Mouse (Mus musculus) left cerebral cortex, adult 11 months (tissue): Measurements from ENCODE around the gene Ccne1.
"Not testable (repeated sequence)": the region's sequence is repeated elsewhere in the genome, so short reads cannot be mapped to it uniquely, and the experiment has no call there.

Source experiments
- DNase-seq: peaks from one replicate; pipeline ENCODE4 v3.0.0; 2022; ENCODE audit warnings: low spot score

The Ccne1 gene

DNA sequence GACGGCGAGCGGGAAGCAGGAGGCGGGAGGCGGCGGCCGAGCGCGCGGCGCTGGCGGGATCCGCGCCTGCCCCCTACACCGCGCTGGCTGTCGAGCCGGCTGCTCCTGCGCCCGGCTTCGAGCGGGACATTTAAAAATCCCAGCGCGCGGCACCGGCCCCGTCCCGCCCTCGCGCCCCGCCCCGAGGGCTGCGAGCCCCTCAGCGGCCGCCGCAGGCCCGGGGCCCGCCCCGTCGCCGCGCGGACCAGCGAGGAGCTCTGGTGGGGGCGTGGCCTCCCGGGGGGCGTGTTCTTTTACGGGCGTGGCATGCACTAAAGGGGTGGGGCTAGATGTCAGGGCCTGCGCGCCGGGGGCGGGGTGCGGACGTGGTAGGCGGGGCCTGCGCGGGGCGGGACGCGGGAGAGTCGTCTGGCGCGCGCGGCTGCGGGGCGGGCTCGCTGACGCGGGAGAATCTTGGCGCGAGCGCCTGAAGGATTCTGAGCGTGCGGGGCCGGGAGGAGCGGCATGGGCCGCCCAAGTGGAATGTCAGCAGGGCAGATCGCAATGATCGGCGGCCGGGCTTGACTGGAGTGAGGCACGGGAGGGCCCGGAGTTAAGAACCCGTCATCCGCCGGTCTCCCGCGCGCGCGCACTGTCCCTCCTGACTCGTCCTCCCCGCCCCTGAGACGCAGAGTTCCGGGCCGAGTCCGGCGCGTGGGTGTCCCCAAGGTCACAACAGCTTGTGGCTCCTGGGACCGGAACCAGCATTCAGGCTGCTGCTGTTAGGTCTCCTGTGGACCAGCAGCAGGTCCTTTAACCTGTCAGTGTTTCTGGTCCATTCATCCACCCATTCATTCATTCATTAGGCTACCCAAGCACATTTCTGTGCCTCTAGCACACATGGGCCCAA, at the start of gene Ccne1:
Ccne1 (minus strand) TSS at position 164 of the 889 bp plus-strand sequence.
- peak; percentile 95 for DNase-seq

DNA sequence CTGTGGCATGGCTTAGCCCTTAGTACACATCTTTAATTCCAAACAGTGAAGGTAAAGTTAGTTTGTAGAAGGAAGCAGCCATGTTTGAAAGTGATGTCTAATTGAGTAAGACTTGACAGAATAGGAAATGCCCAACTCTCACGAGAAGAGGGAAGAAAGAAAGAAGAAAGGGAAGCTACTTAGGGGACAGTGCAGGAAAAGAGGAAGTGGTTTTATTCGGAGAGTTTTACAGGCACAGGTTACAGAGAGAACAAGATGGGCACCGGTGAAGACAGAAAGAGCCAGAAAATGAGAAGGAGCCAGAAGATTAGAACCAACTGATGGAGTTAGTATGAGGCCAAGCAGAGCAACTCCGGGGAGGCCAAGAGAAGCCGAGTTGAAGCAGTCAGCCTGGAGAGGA, 48.5 kb upstream of the Ccne1 start:
- no peak for DNase-seq

DNA sequence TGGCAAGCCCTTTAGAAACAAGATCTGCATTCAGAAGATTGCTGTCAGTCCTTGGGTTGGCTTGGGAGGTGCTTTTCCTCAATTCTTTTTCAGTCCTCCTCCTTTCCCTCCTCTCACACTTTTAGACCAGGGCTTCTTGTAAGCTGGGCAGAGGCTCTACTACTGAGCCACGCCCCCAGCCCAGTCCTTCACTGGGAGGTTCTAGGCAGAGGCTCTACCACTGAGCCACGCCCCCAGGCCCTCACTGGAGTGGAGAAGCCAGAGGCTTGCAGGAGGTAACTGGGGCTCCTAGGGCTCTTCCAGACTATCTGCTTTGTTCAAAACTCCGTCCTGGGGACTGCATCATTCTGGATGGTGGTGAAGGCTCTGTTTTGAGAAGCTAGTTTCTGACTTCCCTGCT, 45.2 kb upstream of the Ccne1 start:
- DNase-seq = no peak

DNA sequence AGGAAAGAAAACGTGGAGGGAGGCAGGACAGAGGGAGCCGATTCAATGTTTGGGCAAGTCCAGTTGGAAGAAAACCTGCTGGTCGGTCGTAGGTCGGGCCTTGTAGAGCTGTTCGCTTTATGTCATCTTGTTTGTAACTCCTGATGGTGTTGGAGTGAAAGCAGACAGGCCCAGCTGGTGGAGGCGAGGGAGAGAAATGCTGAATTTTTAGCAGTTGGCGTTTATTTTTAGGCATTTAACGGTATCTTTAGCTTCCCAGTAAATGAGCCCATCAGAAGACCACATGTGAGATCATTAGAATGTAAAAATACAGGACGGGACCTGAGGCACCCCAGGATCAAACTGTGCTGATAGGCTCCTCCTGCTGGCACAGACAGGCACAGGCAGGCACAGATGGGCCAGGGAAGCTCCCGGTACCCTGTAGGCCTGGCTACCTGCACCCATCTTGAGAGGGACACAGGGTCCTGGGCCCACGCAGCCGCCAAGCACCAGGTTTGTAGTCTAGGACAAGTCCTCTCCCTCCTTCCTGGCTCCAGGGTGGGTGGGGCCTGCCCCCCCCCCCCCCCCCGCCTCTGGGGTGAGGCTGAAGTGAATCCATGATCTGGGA, 44.5 kb upstream of the Ccne1 start:
- DNase-seq = no peak

DNA sequence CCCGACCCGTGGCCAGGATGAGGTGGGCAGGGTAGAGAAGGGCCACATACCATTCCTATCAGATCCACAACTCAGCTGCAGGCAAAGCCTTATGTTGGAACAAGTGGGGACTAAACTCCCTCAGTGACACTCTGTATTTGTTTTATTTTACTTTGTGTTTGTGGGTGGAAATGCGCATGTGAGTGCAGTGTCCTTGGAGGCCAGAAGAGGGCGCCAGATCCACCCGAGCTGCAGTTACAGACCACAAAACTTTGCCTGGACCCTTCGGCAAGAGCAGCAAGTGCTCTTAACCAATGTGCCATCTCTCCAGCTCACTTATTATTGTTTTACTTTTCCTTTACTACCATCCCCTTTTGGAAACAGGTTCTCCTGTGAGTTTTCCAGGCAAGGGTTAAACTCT, 40.1 kb upstream of the Ccne1 start:
- no peak for DNase-seq

DNA sequence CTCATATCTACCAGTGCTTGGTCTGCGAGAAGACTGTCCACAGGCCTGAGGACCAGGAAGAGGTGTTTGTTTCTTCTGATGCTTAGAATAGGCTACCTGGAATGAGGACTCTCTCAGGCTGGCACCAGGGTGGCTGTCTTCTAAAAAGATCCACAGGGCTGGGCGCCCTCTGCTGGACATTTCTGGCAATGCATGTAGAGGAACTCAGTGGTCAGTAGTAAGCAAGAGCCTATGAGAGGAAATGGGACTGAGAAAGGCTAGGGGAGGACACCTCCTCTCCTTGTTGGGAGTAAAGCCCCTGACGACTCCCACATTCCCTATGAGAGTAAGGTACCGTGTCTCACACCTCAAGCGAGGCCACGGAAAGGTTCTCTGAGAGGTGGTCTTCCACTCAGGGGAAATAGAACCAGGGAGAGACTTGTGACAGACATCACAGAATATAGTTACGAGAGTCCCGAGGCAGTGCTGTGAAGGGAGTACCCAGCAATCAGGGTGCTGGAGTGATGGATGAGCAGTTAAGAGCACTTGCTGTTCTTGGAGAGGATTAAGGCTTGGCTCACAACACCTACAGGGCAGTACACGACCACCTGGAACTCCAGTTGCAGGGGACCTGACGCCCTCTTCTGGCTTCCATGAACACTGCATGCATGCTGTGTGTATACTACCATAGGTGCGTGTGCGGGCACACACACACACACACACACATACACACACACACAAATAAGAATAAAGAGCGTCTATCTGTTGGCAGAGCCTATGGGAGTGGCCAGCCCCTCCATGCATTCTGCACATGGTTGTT, 34.6 kb upstream of the Ccne1 start:
- peak; percentile 43 for DNase-seq

DNA sequence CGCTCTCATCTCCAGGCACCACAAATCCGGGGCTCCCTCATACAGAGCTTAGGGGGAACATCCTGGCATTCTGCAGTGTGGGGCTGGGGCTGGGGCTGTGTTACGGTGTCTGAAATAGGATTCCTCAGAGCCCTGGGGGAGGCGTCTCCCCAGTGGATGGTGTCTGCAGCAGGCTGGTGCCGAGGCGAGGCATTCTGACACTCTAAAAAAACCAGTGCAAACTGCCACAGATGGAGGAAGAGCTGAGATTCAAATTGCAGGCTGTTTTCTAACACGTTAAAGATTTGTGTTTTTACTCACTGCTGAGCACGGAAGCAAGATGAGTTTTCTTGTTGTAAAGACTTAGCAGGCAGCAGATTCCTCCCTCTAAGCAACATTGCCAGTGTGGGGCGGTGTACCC, 33.0 kb upstream of the Ccne1 start:
- peak; percentile 25 for DNase-seq

DNA sequence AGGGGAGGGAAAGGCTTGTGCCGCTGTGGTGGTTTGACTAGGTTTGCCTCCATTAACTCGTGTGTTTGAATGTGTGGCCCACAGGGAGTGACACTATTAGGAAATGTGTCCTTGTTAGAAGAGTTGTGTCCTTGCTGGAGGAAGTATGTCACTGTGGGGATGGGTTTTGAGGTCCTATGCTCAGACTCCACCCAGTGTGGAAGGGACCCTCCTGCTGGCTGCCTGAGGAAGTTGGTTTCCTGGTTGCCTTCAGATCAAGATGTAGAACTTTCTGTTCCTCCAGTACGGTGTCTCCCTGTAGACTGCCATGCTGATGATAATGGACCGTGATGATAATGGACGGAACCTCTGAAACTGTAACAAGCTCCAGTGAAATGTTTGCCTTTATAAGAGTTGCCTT, 27.1 kb upstream of the Ccne1 start:
- DNase-seq = no peak

DNA sequence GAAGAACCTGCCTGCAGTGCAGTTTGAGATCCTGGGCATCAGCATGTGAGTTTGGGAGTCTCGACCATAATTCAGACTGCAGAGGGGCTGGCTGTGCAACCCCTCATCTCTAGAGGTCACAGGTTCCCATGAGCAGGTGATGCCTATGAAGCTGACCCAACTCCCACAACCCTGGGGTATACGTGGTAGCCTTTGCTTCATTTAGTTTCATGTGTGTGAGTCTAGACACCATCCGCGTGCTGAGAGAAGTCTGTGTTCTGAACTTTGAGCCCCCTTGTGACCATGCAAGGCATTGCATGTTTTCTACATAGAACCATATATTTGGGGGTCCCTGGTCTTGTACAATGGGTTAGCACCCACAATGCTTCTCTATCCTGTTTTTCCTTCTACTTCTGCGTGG, 23.9 kb upstream of the Ccne1 start:
- no peak for DNase-seq

DNA sequence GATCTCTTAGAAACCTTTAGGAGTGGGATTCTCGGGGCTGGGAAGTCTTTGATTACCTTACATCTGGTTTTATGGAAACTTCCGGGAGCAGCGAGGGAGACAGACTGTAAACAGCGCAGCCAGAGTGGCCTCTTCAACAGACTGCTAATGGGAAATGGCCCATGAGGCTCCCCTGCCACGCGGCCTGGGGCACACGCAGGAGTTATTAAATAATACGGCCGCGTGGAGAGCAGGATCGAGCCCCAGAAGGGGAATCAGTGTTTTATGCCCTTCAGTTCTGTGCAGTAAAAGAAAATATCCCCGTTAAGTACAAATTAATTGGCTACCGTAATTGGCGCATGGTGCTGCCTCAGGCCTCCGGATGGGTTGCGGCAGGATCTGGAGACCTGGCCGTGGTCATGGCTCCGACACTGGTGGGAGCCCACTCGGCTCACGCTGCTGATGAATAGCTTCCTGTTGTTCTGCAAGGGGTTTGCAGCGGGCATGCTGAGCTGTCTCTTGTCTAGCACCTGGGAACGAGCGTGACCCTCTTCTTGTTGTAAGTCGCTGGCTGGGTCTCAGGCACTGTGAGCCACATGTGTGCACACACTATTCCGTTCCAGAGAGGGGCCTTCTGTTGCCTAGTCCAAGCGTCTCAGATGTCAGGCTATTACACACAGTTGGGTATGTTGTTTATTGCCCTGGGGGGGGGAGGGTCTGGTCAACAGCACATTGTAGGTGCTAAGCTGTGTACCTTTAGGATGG, 22.8 kb upstream of the Ccne1 start:
- no peak for DNase-seq

DNA sequence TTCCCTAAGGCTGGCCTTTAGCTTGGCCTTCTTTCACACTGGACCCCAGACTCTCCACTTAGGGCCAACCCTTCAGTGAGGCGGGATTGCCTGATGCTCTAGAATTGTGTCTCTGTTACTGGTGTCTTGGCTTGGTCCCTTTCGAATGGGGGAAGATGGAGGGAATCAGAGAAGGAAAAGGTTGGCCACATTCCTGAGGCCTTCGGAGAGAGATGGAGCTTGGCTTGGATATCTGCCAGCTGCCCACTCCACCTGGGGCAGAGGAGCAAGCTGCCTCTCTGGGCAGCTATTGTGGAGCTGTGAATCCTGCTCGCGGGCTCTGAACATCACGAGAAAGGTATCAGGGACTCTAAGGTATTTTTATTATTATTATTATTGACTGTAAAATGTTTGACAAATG, 22.2 kb upstream of the Ccne1 start:
- DNase-seq = no peak

DNA sequence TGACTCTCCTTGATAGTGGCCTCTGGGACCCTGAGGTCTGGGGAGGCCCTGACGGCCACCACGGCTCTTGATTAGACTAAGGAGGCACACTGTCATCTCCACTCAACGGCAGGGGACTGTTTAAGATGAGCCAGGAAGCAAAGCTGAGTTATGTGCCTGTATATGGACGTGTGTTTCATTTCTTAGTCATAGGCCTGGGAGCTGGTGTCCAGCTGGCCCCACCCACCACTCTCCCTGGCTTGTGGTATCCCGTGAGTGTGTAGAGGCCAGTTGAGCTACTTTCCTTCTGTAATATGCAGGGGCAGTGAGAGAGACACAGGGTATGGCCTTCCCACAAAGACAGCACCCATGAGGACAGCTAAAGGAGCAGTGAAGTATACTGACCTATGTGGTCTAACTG, 20.9 kb upstream of the Ccne1 start:
- not testable (repeated sequence) for DNase-seq

DNA sequence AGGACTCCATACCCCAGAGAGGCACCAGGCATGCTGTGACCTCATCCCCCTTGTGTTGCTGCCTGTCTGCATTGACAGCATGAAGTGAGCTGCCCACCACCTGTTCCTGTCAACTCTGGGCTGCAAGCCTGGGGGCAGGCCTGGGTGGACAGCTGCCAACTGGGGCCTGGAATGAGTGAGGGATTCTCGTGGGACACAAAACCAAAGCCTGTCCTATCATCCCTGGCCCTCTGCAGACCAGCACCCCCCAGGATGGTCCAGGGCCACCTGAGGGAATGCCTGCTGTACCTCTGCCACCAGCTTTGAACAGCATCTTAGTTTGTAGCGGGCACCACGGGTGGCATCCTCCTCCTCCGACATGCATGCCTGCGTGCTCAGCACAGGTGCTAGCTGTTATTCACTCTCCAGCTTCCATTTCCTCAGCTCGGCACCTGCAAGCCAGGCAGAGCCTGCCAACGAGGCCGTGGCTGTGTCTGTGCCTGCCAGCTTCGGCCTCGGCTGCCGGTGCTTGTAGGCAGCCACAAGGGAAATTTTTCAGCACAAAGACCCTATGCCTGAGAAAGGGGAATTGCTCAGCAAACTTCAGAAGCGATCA, 18.3 kb upstream of the Ccne1 start:
- no peak for DNase-seq

DNA sequence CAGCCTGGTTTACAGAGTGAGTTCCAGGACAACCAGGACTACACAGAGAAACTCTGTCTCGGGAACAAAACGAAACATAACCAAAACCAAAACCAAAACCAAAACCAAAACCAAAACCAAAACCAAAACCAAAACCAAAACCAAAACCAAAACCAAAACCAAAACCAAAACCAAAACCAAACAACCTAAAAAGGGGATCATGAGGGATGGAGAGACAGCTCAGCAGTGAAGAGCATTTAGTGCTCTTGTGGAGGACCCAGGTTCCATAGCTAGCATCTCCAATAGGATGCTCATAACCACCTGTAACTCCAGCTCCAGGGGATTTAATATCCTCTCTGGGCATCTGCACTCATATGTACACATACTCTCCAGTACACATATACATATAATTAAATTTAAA, 16.8 kb upstream of the Ccne1 start:
- DNase-seq = not testable (repeated sequence)

DNA sequence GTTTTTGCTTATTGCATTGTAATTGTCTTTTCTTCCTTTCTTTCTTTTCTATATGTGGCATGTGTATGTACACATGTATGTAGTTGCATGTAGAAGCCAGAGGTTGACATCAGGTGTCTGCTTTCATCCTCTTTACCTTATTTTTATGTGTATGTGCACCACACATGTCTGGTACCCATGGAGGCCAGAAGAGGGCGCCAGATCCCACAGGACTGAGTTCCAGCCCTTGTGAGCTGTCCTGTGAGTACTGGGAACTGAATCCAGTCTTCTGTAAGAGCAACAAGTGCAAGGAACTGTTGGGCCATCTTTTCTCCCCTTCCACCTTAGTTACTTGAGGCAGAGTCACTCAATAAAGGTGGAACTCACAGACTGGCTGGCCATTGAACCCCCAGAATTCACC, 11.3 kb upstream of the Ccne1 start:
- DNase-seq = no peak

DNA sequence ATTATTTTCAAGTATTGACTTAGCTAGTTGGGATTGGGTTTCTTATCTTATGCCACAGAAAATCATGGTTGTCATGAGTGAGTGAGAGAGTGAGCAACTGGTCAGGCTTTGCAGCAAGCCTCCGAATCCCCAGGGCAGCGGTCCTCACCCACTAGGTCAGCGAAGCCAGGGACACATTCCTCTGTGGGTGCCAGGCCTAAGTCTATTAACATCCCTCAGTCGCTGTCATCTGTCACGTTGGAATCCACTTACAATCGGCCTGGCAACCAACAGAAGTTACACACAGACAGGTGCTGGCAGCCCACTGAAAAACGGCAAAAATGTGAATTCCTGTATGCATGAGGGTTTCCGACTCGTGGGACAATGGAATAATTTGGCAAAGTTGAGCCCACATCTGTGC, 5.1 kb upstream of the Ccne1 start:
- DNase-seq = no peak

DNA sequence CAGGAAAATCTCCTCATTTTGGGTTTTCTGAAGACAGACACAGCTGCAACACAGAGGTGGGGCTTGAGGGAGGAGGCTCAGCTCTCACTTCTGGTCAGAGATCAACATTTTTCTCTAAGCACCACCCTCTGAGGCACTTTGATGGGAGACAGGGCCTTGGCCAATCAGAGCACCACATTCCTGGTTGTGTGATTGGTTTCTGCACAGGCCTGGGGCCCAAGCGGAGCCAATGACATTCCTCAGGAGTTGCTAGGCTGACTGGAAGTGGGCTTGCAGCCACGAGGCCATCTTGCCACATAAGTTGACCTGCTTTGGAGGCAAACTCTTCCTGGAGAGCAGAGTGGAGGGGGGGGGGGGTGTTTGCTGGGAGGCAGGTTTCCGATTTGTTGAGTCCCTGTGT, 4.7 kb upstream of the Ccne1 start:
- DNase-seq = no peak

DNA sequence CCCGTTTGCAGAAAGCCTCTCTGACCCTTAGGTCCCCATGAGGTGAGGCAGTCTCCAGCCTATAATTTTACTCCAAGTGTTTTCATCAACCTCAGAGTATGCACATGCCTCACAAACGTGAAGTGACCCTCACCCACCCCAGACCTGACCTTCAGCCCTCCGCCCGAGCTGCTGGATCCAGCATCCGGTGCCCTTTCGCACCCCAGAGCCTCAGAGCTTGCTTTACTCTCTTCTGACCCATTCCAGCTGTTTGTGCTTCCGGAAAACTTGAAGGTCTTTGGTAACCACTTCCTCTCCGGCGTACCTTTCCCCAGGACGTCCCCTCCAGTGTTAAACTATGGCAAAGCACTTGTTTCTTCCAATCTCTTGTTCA, 912 bp upstream of the Ccne1 start:
- DNase-seq = no peak

DNA sequence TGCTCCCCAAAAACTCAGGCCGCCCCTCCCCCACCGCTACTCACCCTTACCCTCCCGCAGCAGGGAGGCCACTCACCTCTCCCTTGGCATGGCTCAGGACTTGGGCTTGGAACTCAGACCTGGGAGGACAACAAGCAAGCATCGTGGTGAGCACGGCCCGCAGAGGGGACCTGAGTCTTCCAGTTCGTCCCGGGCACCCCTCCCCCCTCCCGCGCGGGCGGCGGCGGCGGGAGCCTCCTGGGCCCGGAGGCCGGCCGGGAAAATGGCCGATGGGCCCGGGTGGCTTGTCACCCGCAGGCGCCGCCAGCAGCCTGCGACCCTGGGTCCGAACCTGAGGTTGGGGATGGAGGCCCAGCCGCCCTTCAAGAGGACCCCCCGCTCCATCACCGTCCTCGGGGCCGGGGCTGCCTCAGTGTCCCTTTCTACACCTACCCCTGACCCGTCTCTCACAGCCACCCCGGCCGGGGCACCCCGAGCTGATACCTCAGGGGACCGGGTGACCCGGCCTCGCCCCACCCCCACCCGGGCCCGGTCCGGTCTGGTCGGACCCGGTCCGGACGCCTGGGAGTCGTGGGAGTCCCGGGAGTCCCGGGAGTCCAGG, 523 bp downstream of the Ccne1 start:
- no peak for DNase-seq

DNA sequence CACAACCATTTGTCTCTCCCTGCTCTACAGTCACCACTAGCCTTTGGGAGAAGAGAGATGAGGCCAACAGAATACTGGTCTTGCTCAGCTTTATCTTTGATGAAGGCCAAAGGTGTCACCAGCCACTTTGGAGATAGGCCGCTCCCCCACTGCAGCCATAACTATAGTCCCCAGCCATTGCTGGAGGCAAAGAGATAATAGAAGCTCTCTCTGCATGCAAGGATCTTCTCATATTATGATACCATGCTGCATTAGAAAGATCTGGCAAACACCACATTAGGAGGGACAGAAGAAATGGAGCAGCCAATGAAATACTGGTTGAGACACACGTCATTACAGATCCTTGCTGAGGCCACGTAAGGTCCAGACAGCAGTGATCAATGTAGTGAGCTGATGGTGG, 2.0 kb downstream of the Ccne1 start:
- DNase-seq = no peak

DNA sequence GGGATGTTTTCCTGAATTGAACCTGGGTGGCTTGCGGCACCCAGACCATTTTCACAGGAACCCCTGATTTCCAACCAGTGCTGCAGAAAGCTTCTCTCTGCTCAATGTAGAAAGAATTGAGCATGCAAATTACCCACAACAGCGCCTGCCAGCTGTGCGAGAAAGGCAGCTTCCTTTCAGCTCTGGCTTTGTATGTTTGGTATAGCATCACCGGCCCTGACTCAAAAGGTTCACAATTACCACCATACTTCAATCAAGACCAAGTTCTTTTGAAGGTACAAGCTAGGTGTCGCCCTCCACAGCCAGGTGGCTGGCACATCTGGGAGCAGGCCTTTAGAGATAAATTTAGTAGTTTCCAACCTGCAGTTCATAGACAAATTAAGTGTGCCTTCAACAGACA, 3.2 kb downstream of the Ccne1 start:
- DNase-seq = no peak

DNA sequence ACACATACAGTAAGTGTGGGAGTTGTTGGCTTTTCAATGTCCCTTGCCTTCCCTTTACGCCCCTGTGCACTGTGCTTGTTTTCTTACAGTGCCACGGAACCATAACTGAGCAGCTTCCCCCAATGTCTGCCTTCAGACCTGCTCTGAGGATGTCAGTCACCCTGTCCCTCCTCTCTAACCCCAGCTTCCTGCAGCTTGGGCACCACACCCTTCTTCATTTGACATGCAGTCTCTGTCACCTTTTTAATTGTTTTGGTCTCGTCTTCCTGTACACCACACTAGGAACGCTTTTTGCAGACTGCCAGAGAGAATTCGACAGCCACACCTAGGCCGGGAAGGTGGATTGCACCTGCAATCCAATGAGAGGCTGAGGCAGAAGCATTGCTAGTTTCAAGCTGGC, 13.0 kb downstream of the Ccne1 start:
- no peak for DNase-seq
